Mouse (Mus musculus) adrenal gland, postnatal 4 days (tissue): ENCODE results near the gene Lrrc15. TPM values are rescaled to one million over a fixed set of nuclear protein-coding genes. Genes with fewer than 3 reads are reported as not detected.

Experiments used
- DNase-seq, 2 experiments: peaks; one replicate each; pipeline ENCODE4 v3.0.0; 2021 to 2022; ENCODE audit warnings: low spot score in 2 of 2, mixed read lengths in 2 of 2
- total RNA-seq, 2 experiments: library from RNA; stranded (reverse); gene quantifications; 2 replicates each; pipeline ENCODE4 v1.2.3; 2021

The Lrrc15 gene
- total RNA-seq, 2 experiments from 2014 or later, result 0.34 to 0.54 TPM

GRCm38 (mm10) chr16:30278406-30278805 is 4.7 kb downstream of the Lrrc15 start:
- no peak for DNase-seq

- no peak for DNase-seq
Observed at GRCm38 (mm10) chr16:30275558-30276340, 7.3 kb downstream of the Lrrc15 start.

- DNase-seq, result no peak
Observed at GRCm38 (mm10) chr16:30273065-30273464, 10.0 kb downstream of the Lrrc15 start.

- no peak for DNase-seq
Observed at GRCm38 (mm10) chr16:30271941-30272595, 11.0 kb downstream of the Lrrc15 start.

- no peak for DNase-seq
Observed at GRCm38 (mm10) chr16:30271223-30271761, 11.8 kb downstream of the Lrrc15 start.

- no peak for DNase-seq
Observed at GRCm38 (mm10) chr16:30267359-30267758, 15.7 kb downstream of the Lrrc15 start, which contains the start of gene Cpn2. Gene Cpn2 (minus strand): TSS chr16:30267499.

GRCm38 (mm10) chr16:30266561-30266960 is 16.5 kb downstream of the Lrrc15 start:
- no peak for DNase-seq

GRCm38 (mm10) chr16:30265611-30266010 is 17.4 kb downstream of the Lrrc15 start:
- no peak for DNase-seq

GRCm38 (mm10) chr16:30263156-30263555 is 19.9 kb downstream of the Lrrc15 start:
- no peak for DNase-seq

GRCm38 (mm10) chr16:30262664-30263063 is 20.4 kb downstream of the Lrrc15 start:
- peak in 1 of 2 experiments; percentile 41 for DNase-seq

GRCm38 (mm10) chr16:30262157-30262556 is 20.9 kb downstream of the Lrrc15 start:
- no peak for DNase-seq

GRCm38 (mm10) chr16:30261341-30261740 is 21.7 kb downstream of the Lrrc15 start:
- DNase-seq, result no peak

GRCm38 (mm10) chr16:30260012-30260635 is 22.9 kb downstream of the Lrrc15 start:
- DNase-seq, result no peak

GRCm38 (mm10) chr16:30259444-30259843 is 23.6 kb downstream of the Lrrc15 start:
- DNase-seq, result no peak

GRCm38 (mm10) chr16:30258441-30258840 is 24.6 kb downstream of the Lrrc15 start:
- DNase-seq, result no peak

- no peak for DNase-seq
Observed at GRCm38 (mm10) chr16:30257718-30258117, 25.3 kb downstream of the Lrrc15 start.

- DNase-seq, result no peak
Observed at GRCm38 (mm10) chr16:30255061-30255460, 28.0 kb downstream of the Lrrc15 start.

GRCm38 (mm10) chr16:30253900-30254299 is 29.2 kb downstream of the Lrrc15 start:
- DNase-seq, result no peak

- no peak for DNase-seq
Observed at GRCm38 (mm10) chr16:30253374-30253773, 29.7 kb downstream of the Lrrc15 start.

GRCm38 (mm10) chr16:30252003-30252418 is 31.0 kb downstream of the Lrrc15 start:
- DNase-seq, result peak; percentile 61 to 73

- no peak for DNase-seq
Observed at GRCm38 (mm10) chr16:30244037-30244700, 38.9 kb downstream of the Lrrc15 start.
